Mouse (Mus musculus): Measurements from ENCODE around the gene Mtg2. TPM values are rescaled to one million over a fixed set of nuclear protein-coding genes. Genes with fewer than 3 reads are reported as not detected.

Mtg2 gene
- total and polyA plus RNA-seq, 3 experiments: 23.5 to 24.7 (median 24.1) TPM

- in situ Hi-C loops (cut with MboI; ENCODE audit: low pct_ligation_motif_present, low pct_unique_long_range_greater_than_20kb, low sequenced_read_pairs): no loop called here
- Histone ChIP-seq H3K27ac (ENCODE audit: insufficient read depth, low read depth) (no peak overlapping the region), H3K4me1 (ENCODE audit: control insufficient read depth in 1 of 2, insufficient read depth in 2 of 2) (peaks cover 0 to 30% of the 10 kb centered on the region in 2 experiments; a peak in 2 of 4 replicates), H3K27me3 (replicated peaks) (no peaks in the 10 kb centered on the region), H3K79me2 (replicated peaks; ENCODE audit: control insufficient read depth, extremely low read depth, insufficient read depth, poor library complexity, severe bottlenecking) (no peaks in the 10 kb centered on the region), H3K9me3 (replicated peaks; ENCODE audit: low read length) (peaks cover 4% of the 10 kb centered on the region), H3K36me3 (replicated peaks in 1 of 2; ENCODE audit: control insufficient read depth in 1 of 2, insufficient read depth in 1 of 2, low read length in 1 of 2) (peaks cover 51 to 82% of the 10 kb centered on the region in 2 experiments), H3K9ac (ENCODE audit: insufficient read depth, low read depth) (no peak overlapping the region), H3K4me3 (replicated peaks in 1 of 3; ENCODE audit: low read depth in 2 of 3, low read length in 2 of 3, poor library complexity in 1 of 3) (no peak overlapping the region), H3K4me2 (ENCODE audit: insufficient read depth, low read depth, poor library complexity, severe bottlenecking) (no peak overlapping the region)
- dilution Hi-C loops (cut with MboI; ENCODE audit: extremely low pct_ligation_motif_present, extremely low pct_unique_long_range_greater_than_20kb, low sequenced_read_pairs): no loop called here
- TF ChIP-seq SIN3A (IDR thresholded peaks at IDR 0.05; ENCODE audit: low read length) (no peak), TCF12 (IDR thresholded peaks at IDR 0.05; ENCODE audit: low read depth, low read length) (no peak), HCFC1 (IDR thresholded peaks at IDR 0.05; ENCODE audit: low read depth, low read length) (no peak), SMC3 (IDR thresholded peaks at IDR 0.05; ENCODE audit: low read depth, low read length) (no peak)
- DNase-seq (ENCODE audit: extremely low read depth): peak; percentile 13
Measured at GRCm38 (mm10) chr2:180083063-180083462, 12.7 kb downstream of the Mtg2 start.

- in situ Hi-C loops (cut with MboI; ENCODE audit: low pct_ligation_motif_present, low pct_unique_long_range_greater_than_20kb, low sequenced_read_pairs) (no loop called here), dilution Hi-C loops (cut with MboI; ENCODE audit: extremely low pct_ligation_motif_present, extremely low pct_unique_long_range_greater_than_20kb, low sequenced_read_pairs) (no loop called here)
- no peak for TF ChIP-seq MAFK (IDR thresholded peaks at IDR 0.05; ENCODE audit: insufficient replicate concordance, low read length)
- TF ChIP-seq USF1 (IDR thresholded peaks at IDR 0.05; ENCODE audit: low read depth, low read length): no peak
- TF ChIP-seq MYC (IDR thresholded peaks at IDR 0.05; ENCODE audit: low read depth, low read length): no peak
- TF ChIP-seq ZNF384 (IDR thresholded peaks at IDR 0.05; ENCODE audit: low read depth, low read length): no peak
- no peak for TF ChIP-seq CHD1 (IDR thresholded peaks at IDR 0.05; ENCODE audit: low read depth, low read length)
- no peak for TF ChIP-seq CHD2 (IDR thresholded peaks at IDR 0.05; ENCODE audit: low read length)
- no peak for TF ChIP-seq RAD21 (IDR thresholded peaks at IDR 0.05; ENCODE audit: low read depth, low read length)
- no peak for TF ChIP-seq ZC3H11A (IDR thresholded peaks at IDR 0.05; ENCODE audit: low read depth, low read length)
- no peak for TF ChIP-seq SMC3 (IDR thresholded peaks at IDR 0.05; ENCODE audit: low read depth, low read length)
- no peak for DNase-seq (ENCODE audit: extremely low read depth)
- Histone ChIP-seq H3K27ac (ENCODE audit: insufficient read depth, low read depth) (no peak overlapping the region), H3K4me2 (ENCODE audit: insufficient read depth, low read depth, poor library complexity, severe bottlenecking) (no peak overlapping the region), H3K36me3 (replicated peaks in 1 of 2; ENCODE audit: control insufficient read depth in 1 of 2, insufficient read depth in 1 of 2, low read length in 1 of 2) (peaks cover 42 to 68% of the 10 kb centered on the region in 2 experiments), H3K4me3 (replicated peaks in 1 of 3; ENCODE audit: low read depth in 2 of 3, low read length in 2 of 3, poor library complexity in 1 of 3) (no peak overlapping the region), H3K27me3 (replicated peaks) (peaks cover 2% of the 10 kb centered on the region), H3K9me3 (replicated peaks; ENCODE audit: low read length) (peaks cover 4% of the 10 kb centered on the region), H3K79me2 (replicated peaks; ENCODE audit: control insufficient read depth, extremely low read depth, insufficient read depth, poor library complexity, severe bottlenecking) (no peaks in the 10 kb centered on the region), H3K4me1 (ENCODE audit: control insufficient read depth in 1 of 2, insufficient read depth in 2 of 2) (peaks cover 0 to 32% of the 10 kb centered on the region in 2 experiments; a peak in 2 of 4 replicates), H3K9ac (ENCODE audit: insufficient read depth, low read depth) (no peak overlapping the region)
Measured at GRCm38 (mm10) chr2:180084565-180084964, 14.2 kb downstream of the Mtg2 start.

DNA sequence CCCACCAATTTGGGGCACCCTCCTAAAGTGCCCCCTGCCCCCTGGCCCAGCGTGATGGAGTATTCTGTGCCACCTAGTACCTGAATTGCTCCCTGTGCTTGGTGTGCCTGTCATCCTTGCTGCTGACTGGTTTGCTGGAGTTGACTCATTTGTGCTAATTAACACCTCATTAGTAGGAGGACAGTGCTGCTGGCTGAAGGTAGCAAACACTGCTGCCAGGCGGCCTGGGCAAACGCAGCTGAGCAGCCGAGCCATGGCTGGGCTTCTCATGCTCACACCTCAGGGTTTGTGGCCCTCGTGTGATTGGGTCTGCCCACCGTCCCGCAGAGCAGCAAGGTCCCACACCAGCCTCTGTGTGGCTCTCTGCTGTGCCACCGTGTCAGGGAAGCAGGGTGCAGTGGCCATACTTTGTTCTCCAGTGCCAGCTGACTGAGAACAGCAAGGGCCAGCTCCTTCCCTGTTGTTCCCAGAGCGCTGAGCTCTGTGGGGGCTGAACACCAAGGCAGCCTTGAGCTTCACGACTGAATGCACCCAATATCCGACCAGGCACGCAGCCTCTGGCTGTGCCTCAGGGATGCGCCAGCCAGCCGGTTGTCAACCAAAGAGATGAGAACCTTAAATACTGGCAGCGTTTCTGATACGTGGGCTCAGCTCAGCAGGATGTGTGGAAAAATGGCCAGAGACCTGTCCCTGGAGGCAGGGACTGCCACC is 15.7 kb downstream of the Mtg2 start:
- Histone ChIP-seq H3K27me3 (replicated peaks) (peaks cover 8% of the 10 kb centered on the region), H3K9ac (ENCODE audit: insufficient read depth, low read depth) (no peak overlapping the region), H3K79me2 (replicated peaks; ENCODE audit: control insufficient read depth, extremely low read depth, insufficient read depth, poor library complexity, severe bottlenecking) (no peaks in the 10 kb centered on the region), H3K27ac (ENCODE audit: insufficient read depth, low read depth) (no peak overlapping the region), H3K4me3 (replicated peaks in 1 of 3; ENCODE audit: low read depth in 2 of 3, low read length in 2 of 3, poor library complexity in 1 of 3) (no peak overlapping the region), H3K9me3 (replicated peaks; ENCODE audit: low read length) (peaks cover 4% of the 10 kb centered on the region), H3K4me1 (ENCODE audit: control insufficient read depth in 1 of 2, insufficient read depth in 2 of 2) (peaks cover 5 to 40% of the 10 kb centered on the region in 2 experiments), H3K4me2 (ENCODE audit: insufficient read depth, low read depth, poor library complexity, severe bottlenecking) (no peak overlapping the region), H3K36me3 (replicated peaks in 1 of 2; ENCODE audit: control insufficient read depth in 1 of 2, insufficient read depth in 1 of 2, low read length in 1 of 2) (peaks cover 42 to 59% of the 10 kb centered on the region in 2 experiments)
- no peak for DNase-seq (ENCODE audit: extremely low read depth)
- no peak for TF ChIP-seq ETS1 (conservative IDR thresholded peaks at IDR 0.05; ENCODE audit: low read depth, low read length)
- dilution Hi-C loops (cut with MboI; ENCODE audit: extremely low pct_ligation_motif_present, extremely low pct_unique_long_range_greater_than_20kb, low sequenced_read_pairs) (no loop called here), in situ Hi-C loops (cut with MboI; ENCODE audit: low pct_ligation_motif_present, low pct_unique_long_range_greater_than_20kb, low sequenced_read_pairs) (no loop called here)
